Mouse (Mus musculus): ENCODE measurements around the gene Sln. TPM values are rescaled to one million over a fixed set of nuclear protein-coding genes. Genes with fewer than 3 reads are reported as not detected.

The Sln gene
- polyA plus RNA-seq, 1 experiment from 2014 or later, result 0.15 TPM

Other genes starting within 250 kb of the Sln start
- 47.9 and 49.4 TPM in 2 replicates for gene Acat1, start 239.8 kb upstream of the Sln start, polyA plus RNA-seq (2016; fragmentation: Nextera tagmentation; extraction: Ambion mirVana)
- gene Cul5, start 180.2 kb upstream of the Sln start, polyA plus RNA-seq (2016; fragmentation: Nextera tagmentation; extraction: Ambion mirVana), result 20.3 and 23.3 TPM in 2 replicates
- 0.43 and 0.51 TPM in 2 replicates for gene Rab39, start 143.9 kb upstream of the Sln start, polyA plus RNA-seq (2016; fragmentation: Nextera tagmentation; extraction: Ambion mirVana)
- 0.52 and 0.67 TPM in 2 replicates for gene Slc35f2, start 78.6 kb upstream of the Sln start, polyA plus RNA-seq (2016; fragmentation: Nextera tagmentation; extraction: Ambion mirVana)
- gene Elmod1, start 125.1 kb downstream of the Sln start, polyA plus RNA-seq (2016; fragmentation: Nextera tagmentation; extraction: Ambion mirVana), result not detected in 2 replicates
- 0.05 and 0.07 TPM in 2 replicates for gene Tnfaip8l3, start 218.2 kb downstream of the Sln start, polyA plus RNA-seq (2016; fragmentation: Nextera tagmentation; extraction: Ambion mirVana)

Measured in liver, embryonic 12.5 days (tissue).